Mouse (Mus musculus): ENCODE measurements around the gene Dnajc13.

The Dnajc13 gene

DNA sequence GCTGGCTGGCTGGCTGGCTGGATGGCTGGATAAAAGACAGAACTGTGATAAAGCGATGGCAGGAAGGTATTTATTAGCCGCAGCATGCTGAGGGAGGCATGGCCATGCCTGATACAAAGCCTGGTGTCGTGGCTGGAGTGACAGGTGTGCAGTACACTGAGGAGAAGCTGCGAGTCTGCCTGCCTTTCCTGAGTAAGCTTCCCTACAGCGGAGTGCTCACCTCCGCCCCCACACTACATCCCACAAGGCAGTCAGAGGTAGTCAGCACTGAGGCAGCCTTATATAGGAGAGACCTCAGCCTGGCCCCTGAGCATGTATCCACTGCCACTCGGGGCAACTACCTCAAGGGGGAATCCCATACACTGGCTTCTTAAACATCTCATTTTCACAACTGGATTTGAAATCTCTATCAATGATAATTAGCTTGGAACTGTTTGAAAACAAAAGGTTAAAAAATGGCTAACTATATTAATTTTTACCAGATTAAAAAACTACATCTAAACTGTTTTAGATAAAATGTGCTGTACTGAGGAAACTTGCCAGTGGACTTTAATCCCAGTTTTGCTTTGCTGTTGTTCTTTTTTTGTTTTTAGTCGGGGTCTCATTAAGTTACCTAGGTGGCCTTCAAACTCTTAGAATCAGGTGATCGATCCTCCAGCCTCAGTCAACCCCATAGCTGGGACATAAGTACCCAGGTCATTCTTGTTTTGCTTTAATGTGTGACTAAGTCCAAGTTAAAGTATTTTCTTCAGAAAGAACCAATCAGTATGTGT is 8.1 kb downstream of the Dnajc13 start:
- DNase-seq (ENCODE audit: low spot score), result no peak

DNA sequence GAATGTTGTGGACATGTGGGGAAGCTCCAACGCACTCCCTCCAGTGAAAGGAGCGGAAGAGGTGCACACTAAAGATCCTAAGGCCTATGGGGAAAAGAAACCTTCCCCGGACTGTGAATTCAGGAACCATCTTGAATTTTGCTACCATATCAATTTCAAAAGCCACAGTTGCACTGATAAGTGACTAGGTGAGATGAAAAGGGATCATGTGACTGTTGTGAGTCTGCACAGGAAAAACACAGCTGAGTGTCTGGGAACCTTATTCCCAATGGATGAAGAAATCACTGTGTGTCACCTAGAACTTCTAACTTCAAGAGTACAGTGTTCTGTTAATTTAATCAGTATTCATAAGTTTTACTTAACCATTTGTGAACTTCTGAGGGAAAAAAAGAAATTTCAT is 10.1 kb downstream of the Dnajc13 start:
- no peak for DNase-seq (ENCODE audit: low spot score)

- DNase-seq (ENCODE audit: low spot score), result no peak
Observed at GRCm38 (mm10) chr9:104251687-104252086, 11.0 kb downstream of the Dnajc13 start.

DNA sequence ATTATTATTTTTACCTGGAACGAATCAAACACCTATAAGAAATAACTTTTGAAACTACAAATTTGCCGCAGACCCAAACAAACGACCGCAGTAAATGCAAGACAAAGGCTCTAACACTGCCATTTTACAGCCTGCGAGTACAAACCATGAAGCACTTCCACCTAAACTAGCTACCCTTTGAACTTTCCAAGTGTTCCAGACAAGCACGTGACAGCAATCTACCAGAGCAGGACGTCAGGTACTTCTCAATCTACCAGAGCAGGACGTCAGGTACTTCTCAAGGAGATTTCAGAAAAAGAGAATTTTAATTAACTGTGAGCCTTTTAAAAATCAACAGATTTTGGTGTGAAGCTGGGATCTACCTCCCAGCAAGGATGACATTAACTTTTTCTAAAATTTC is 11.6 kb downstream of the Dnajc13 start:
- DNase-seq (ENCODE audit: low spot score), result no peak

DNA sequence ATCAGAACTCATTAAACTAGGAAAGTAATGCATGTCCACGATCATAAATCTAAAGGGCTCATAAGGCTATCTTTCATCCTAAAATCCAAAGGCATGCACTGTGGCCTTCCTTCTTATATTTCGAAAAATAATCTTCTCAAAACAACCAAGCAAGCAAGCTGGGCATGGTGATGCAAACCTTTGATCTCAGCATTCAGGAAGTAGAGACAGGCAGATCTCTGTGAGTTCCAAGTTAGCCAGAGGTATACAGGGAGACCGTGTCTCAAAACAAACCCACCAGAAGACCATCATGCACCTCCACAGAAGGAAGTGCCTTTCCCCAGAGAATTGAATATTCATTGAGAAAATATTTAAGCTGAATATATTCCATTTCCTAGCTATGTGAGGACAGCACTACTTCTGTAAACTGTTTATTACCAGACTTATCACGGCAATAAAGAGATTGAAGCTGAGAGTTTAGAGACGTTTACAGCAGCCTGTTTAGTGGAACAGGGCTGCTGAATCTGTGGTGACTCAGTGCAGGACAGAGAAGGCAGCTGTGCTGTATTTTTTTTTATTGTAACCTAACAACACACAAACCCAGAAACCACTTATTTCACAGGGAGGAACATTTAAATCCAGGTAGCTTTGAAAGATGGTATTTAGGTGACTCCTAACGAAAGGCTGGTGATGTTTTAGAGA is 15.3 kb downstream of the Dnajc13 start:
- no peak for DNase-seq (ENCODE audit: low spot score)

DNA sequence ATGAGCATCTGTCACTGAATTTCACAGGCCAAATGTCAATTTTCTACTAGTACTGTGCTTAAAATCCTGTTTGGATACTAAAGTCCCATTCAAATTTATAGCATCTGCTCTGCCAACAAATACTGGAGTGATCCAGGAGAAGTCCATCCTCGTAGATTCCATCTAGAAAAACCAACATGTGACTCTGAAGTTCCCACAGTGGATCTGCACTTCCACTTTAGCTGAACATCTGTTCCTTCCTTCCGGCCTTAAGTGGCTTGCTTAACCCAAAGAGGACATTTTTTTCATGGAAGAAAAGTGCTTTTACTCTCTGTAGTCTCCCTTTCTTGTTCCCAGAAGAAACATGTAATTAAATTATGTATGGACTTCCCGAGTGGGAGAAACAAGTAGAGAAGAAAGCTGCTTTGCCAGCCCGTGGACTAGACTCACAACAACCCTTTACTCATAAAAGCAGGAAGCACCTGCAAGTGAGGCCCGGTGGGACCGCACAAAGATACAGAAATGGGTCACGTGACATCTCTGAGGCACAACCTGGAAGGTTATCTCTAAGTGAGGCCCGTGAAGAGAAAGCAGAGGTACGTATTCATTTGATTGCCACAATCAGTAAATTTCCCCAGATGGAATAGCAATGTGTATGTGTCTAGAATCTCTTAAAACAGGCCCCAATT is 18.8 kb downstream of the Dnajc13 start:
- DNase-seq (ENCODE audit: low spot score), result peak; percentile 3

GRCm38 (mm10) chr9:104240146-104240545 is 22.6 kb downstream of the Dnajc13 start:
- DNase-seq (ENCODE audit: low spot score), result no peak

DNA sequence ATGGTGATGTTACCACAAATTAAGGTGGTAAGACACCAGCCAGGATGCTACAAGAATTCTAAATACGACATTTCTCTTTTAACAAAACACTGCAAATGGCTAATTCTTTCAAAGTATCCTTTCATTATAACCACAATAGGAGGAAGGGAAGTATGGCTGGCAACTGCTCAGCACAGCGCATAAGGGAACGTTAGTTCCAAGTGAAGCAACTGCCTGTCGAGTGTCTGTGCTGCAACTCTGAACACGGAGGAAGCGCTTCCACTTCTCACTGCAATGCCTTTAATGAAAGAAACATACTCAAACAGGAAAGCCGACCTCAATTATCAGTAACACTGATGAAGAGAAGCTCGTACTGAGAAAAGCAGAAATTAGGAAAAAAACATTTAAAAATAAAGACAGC is 23.7 kb downstream of the Dnajc13 start:
- no peak for DNase-seq (ENCODE audit: low spot score)

- no peak for DNase-seq (ENCODE audit: low spot score)
Observed at GRCm38 (mm10) chr9:104236256-104236930, 26.3 kb downstream of the Dnajc13 start.

DNA sequence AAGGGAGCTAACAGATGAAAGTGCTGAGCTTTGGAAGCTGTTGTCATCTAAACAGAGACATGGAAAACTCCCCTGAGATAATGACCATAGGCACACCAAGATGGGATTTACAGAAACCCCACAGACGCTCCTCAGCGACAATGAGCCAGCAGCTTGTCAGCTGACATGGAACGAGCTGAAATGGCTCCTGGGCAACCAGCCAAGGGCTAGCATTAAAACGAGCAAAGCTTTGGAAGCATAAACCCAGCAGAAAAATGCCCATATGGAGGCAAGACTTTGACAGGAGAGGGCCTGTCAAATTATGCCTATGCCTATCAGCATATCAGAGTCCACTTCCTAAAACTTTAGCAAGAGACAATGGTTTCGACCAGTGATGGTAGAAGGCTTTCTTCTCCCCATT is 27.0 kb downstream of the Dnajc13 start:
- no peak for DNase-seq (ENCODE audit: low spot score)

DNA sequence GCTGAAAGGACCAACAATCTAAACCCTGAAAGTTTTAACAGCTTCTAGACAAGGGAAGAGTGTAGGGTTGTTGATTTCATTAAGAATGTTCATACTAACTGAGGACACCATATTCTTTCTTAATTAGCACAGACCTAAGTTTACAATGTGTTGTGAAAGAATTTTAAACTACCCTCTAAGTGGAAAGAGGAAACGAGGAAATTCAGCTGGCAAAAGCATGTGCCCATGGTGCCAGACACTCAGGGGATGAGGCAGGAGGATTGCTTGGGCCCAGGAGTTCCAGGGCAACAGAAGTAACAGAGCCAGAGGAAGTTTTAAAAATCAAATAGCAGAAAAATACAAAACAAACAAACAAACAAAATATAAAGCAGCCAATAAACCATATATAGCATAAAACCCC is 28.9 kb downstream of the Dnajc13 start:
- DNase-seq (ENCODE audit: low spot score), result no peak

- DNase-seq (ENCODE audit: low spot score), result no peak
Observed at GRCm38 (mm10) chr9:104233060-104233459, 29.7 kb downstream of the Dnajc13 start.

DNA sequence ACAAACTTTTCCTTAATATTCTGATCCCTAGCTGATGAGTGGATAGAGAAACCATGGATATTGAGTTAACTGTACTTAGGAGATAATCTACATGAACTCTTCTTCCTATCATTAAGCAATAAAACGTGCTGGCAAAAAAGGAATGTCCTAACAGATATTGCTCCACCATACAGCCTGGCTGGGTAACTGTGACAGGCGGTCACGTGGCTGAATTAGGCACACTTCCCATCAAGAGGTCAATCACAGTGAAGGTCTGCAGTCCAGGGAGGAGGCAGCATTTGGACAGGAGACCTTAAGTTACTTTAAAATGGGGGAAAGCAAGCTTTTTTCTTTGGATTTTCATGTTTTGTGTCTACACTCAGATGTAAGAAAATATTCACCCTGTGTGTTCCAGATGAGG is 30.7 kb downstream of the Dnajc13 start:
- DNase-seq (ENCODE audit: low spot score), result no peak

DNA sequence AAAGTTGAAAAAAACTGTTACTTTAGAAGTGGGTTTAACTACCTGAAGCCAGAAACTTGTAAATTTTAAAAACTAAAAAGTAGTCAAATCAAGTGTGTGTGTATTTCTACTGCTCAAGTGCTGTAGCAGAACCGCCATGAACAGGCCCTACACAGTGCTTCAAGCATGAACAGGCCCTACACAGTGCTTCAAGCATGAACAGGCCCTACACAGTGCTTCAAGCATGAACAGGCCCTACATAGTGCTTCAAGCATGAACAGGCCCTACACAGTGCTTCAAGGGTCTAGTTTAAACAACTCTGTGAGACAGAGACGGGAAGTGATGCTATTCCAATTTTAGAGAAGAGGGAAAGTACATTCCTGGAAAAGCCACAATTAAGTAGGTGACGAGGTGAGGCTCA is 51.3 kb downstream of the Dnajc13 start:
- no peak for DNase-seq (ENCODE audit: low spot score)

- peak; percentile 14 for DNase-seq (ENCODE audit: low spot score)
Observed at GRCm38 (mm10) chr9:104203851-104204250, 58.9 kb downstream of the Dnajc13 start.

DNA sequence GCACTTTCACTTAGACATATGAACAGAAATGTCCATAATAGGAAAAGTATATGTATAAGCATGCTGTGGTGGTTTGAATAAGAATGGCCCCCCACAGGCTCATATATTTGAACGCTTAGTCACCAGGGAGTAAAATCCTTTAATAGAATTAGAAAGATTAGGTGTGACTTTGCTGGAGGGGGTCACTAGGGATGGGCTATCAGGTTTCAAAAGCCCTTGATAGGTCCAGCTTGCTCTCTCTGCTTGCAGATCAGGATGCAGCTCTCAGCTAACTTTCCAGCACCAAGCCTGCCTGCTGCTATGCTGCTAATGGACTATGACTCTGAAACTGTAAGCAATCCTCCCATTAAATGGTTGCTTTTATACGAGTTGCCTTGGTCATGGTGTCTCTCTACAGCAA is 68.2 kb downstream of the Dnajc13 start:
- DNase-seq (ENCODE audit: low spot score), result no peak

DNA sequence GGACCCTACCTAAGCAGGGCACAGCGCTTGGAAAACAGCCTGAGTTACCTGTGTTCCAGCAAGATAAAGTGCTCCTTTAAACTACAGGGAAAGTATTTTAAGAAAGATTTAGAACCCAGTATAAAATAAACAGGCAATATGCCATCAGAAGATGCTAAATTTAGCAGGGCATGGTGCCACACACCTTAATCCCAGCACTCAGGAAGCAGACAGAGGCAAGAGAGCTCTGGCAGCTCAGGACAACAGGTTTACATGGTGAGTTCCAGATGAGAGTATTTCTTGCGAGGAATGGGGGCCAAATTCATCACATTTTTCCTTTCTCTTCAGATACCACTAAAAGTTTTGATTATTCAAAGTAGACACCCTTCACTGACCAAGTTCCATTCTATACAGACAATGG is 68.8 kb downstream of the Dnajc13 start:
- DNase-seq (ENCODE audit: low spot score), result no peak

GRCm38 (mm10) chr9:104193327-104193726 is 69.4 kb downstream of the Dnajc13 start:
- DNase-seq (ENCODE audit: low spot score), result no peak

DNA sequence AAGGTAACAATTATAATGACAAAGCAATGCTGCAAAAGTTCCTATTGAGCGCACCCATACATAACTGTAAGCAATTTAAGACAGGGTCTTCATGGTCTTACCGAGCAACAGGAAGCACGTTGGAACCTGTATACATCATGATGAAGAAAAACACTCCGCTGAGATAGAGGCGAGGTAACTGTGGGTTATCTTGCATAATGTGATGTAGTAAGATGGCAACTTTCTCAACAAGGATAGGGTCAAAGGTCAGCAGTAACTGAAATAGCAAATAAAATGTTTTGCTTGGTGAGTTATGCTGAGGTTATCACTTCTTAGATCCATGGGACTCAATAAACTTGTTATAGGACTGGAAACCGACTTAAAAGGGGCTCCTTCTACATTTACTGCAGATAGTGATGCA is 70.2 kb downstream of the Dnajc13 start:
- DNase-seq (ENCODE audit: low spot score), result no peak

DNA sequence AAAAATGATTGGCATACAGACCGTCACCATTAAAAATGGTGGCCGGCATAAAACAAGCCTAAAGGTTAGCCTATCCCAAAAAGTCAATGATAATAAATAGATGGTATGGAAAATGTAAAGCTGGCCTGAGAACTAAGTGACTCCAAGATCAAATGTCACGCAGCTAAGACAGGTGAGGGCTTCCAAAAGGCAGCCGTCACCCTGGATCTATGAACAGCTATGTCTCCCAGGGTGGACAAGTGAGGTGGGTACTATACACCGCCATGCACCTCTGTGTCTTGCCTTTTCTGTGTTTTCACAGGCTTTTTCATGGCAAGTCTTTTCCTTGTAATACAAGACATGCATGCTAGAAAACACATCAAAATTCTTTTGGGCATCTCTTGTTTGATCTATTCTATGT is 73.1 kb downstream of the Dnajc13 start:
- no peak for DNase-seq (ENCODE audit: low spot score)

GRCm38 (mm10) chr9:104188704-104189103 is 74.0 kb downstream of the Dnajc13 start:
- no peak for DNase-seq (ENCODE audit: low spot score)

GRCm38 (mm10) chr9:104187028-104187427 is 75.7 kb downstream of the Dnajc13 start:
- no peak for DNase-seq (ENCODE audit: low spot score)

DNA sequence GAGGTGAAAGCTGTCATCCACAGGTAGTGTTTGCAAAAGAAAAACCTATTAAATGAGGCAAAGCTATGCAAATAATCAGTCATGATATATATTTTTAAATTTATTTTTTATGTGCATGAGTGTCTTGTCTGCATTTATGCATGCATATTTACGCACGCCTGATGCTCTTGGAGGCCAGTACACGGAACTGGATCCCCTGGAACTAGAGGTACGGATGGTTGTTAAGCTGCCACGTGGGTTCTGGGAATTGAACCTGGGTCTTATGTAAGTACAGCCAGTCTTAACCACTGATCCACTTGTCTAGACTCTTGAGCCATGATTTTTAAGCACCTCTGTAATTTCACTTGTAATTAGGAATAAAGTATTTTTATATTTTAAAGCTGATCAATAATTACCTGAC is 79.5 kb downstream of the Dnajc13 start:
- DNase-seq (ENCODE audit: low spot score), result no peak
